ENCODE assay signal across 11 mouse cellular contexts in the genomic region with DNA sequence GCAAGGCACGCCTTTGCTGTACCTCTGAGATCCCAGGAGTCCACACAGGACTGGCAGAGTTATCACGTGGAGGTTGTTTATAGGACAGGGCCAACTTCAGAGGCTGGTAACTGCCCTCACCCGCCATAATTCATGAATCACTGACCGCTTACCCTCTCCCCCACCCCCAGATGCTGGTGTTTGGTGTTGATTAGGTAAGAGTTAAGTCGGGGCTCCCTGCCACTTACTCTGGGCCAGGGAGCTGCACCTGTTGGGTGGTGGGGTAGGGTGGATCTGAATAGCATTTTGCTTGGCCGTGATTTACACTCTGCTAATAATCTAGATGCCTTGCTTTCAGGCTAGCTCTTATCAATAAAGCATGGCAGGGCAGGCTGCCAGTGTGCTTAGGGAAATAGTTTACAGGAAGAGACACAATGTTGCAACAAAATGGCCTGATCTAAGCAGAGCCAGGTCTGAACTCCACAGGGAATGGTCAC. TPM values are rescaled to one million over a fixed set of nuclear protein-coding genes. Genes with fewer than 3 reads are reported as not detected.
DNase-seq lines count a peak whose midpoint lies in the region; ATAC-seq lines count a peak whose summit lies in the region.
"Had no signal": no experiment of that assay in that cellular context is flagged by ENCODE, and none has a peak within 500 bp of the region (broad histone marks: within the 10 kb centered on the region; RNA-seq: fewer than 3 reads in every experiment).

No protein-coding gene starts in this region.

- ATAC-seq in liver, embryonic 16.5 days (ENCODE audit: low read depth) = peak; percentile 51; the same call in 1 of the 2 replicates
- ATAC-seq in limb, embryonic 11.5 days (ENCODE audit: insufficient number of reproducible peaks, low FRiP score, low TSS enrichment, low read depth) = no peak

- no peaks in the 10 kb centered on the region for H3K9me3 ChIP-seq in liver, embryonic 16.5 days (replicated peaks; ENCODE audit: control insufficient read depth, low read length)
- no peaks in the 10 kb centered on the region for H3K9me3 ChIP-seq in limb, embryonic 11.5 days (ENCODE audit: control insufficient read depth, low read length)
- H3K9me3 ChIP-seq: neural tube, embryonic 12.5 days had no signal

- intact Hi-C loops in left cerebral cortex, postnatal 4 days (cut with DNase I) = no loop called here

- no peaks in the 10 kb centered on the region for H3K36me3 ChIP-seq in liver, embryonic 16.5 days (ENCODE audit: control insufficient read depth, insufficient read depth)
- no peaks in the 10 kb centered on the region for H3K36me3 ChIP-seq in limb, embryonic 11.5 days (ENCODE audit: control insufficient read depth, insufficient read depth, low read length)
- H3K36me3 ChIP-seq: G1E; neural tube, embryonic 12.5 days had no signal

- no peak overlapping the region for H3K9ac ChIP-seq in liver, embryonic 16.5 days (ENCODE audit: low read depth, low read length)
- no peak overlapping the region for H3K9ac ChIP-seq in limb, embryonic 11.5 days (ENCODE audit: low read length)
- H3K9ac ChIP-seq: lung, embryonic 14.5 days; neural tube, embryonic 12.5 days had no signal

- H3K4me3 ChIP-seq in liver, embryonic 16.5 days (ENCODE audit: low read depth, low read length) = no peak overlapping the region
- no peak overlapping the region for H3K4me3 ChIP-seq in limb, embryonic 11.5 days (ENCODE audit: low read depth, low read length)
- H3K4me3 ChIP-seq: neural tube, embryonic 12.5 days had no signal

- 0 out of 2 replicates have a peak, but pooled peaks cover 2% of the 10 kb centered on the region for H3K4me1 ChIP-seq in liver, embryonic 16.5 days (ENCODE audit: control insufficient read depth, low read depth, low read length)
- peaks cover 17% of the 10 kb centered on the region for H3K4me1 ChIP-seq in limb, embryonic 11.5 days (ENCODE audit: control insufficient read depth, insufficient read depth, low read length)

- H3K27ac ChIP-seq in liver, embryonic 16.5 days (ENCODE audit: low read length) = no peak overlapping the region
- no peak overlapping the region for H3K27ac ChIP-seq in limb, embryonic 11.5 days (replicated peaks; ENCODE audit: low read depth, low read length)
- H3K27ac ChIP-seq: neural tube, embryonic 12.5 days had no signal

- no peak overlapping the region for H3K4me2 ChIP-seq in liver, embryonic 16.5 days (ENCODE audit: low read depth, low read length)
- no peak overlapping the region for H3K4me2 ChIP-seq in limb, embryonic 11.5 days (ENCODE audit: low read depth, severe bottlenecking)
- H3K4me2 ChIP-seq: lung, embryonic 14.5 days; neural tube, embryonic 12.5 days had no signal

- DNase-seq in liver = no peak
- DNase-seq in adrenal gland, postnatal 25 days = peak; percentile 35
- DNase-seq in heart, adult 9 months (ENCODE audit: low spot score in 2 of 2) = peak; percentile 52 to 62
- peak; percentile 32 for DNase-seq in limb, embryonic 11.5 days (ENCODE audit: low spot score)
- DNase-seq in cerebellum, postnatal 4 days (ENCODE audit: low spot score in 2 of 2) = no peak
- no peak for DNase-seq in left cerebral cortex, postnatal 4 days
- no peak for DNase-seq in T-cell, adult 2 months (ENCODE audit: low spot score)
- DNase-seq: lung, embryonic 14.5 days had no signal

- 39% methylated on average over 6 of the region's 6 CpGs for WGBS in liver, embryonic 16.5 days (ENCODE audit: insufficient replicate concordance)
- 8% methylated on average over 6 of the region's 6 CpGs for WGBS in limb, embryonic 11.5 days

- H3K27me3 ChIP-seq in liver, embryonic 16.5 days (ENCODE audit: control insufficient read depth, insufficient read depth, low read depth, low read length) = no peaks in the 10 kb centered on the region
- H3K27me3 ChIP-seq in limb, embryonic 11.5 days (ENCODE audit: control insufficient read depth, insufficient read depth, low read length) = no peaks in the 10 kb centered on the region
- H3K27me3 ChIP-seq: neural tube, embryonic 12.5 days had no signal

RNA-seq across cellular contexts. Expression of a gene that starts 25.2 kb away (rescaled TPM):
- polyA plus RNA-seq in liver, embryonic 16.5 days (2015; fragmentation: Nextera tagmentation; extraction: Ambion mirVana) = 1.5 and 1.7 TPM in 2 replicates
- total RNA-seq in adrenal gland, postnatal 25 days (2021) = 88.7 and 106 TPM in 2 replicates
- polyA plus RNA-seq in limb, embryonic 11.5 days (2014; fragmentation: Nextera tagmentation; extraction: Ambion mirVana) = 33.8 and 37.8 TPM in 2 replicates
- total RNA-seq in left cerebral cortex, postnatal 4 days (2021) = 100 to 1,000 TPM; 127 to 141 TPM
- polyA plus RNA-seq: G1E had no signal

Comparison
In these comparisons a context has a peak if more than half of its experiments do, and no peak if none do; other contexts are left out.
1. DNase-seq: peak in adrenal gland, postnatal 25 days (single experiment), heart, adult 9 months (2 of 2) and limb, embryonic 11.5 days (single experiment); none in liver (single experiment), cerebellum, postnatal 4 days (0 of 2), left cerebral cortex, postnatal 4 days (single experiment) and T-cell, adult 2 months (single experiment).